Mouse (Mus musculus) retina, adult 2 months (tissue): ENCODE data around the gene Diras1.
A peak's percentile ranks its signal among the peaks of the same experiment; 100 is the strongest.
"Not testable (repeated sequence)": the region's sequence is repeated elsewhere in the genome, so short reads cannot be mapped to it uniquely, and the experiment has no call there.

ENCODE experiments used
- DNase-seq: peaks from one replicate; pipeline ENCODE4 v3.0.0-alpha.2; 2012; ENCODE audit warnings: low read depth, low spot score

Gene Diras1

GRCm38 (mm10) chr10:80998021-80998420 lies 27.4 kb downstream of the Diras1 start:
- no peak for DNase-seq

- DNase-seq, result no peak
Measured at GRCm38 (mm10) chr10:80997332-80997731, 28.1 kb downstream of the Diras1 start.

- no peak for DNase-seq
Measured at GRCm38 (mm10) chr10:80996501-80996900, 29.0 kb downstream of the Diras1 start.

GRCm38 (mm10) chr10:80995091-80995632 lies 30.3 kb downstream of the Diras1 start:
- DNase-seq, result peak; percentile 51

GRCm38 (mm10) chr10:80994621-80995020 lies 30.8 kb downstream of the Diras1 start:
- DNase-seq, result no peak

- DNase-seq, result no peak
Measured at GRCm38 (mm10) chr10:80993276-80993675, 32.2 kb downstream of the Diras1 start.

- DNase-seq, result no peak
Measured at GRCm38 (mm10) chr10:80991945-80992344, 33.5 kb downstream of the Diras1 start.

- DNase-seq, result no peak
Measured at GRCm38 (mm10) chr10:80991007-80991406, 34.5 kb downstream of the Diras1 start.

- DNase-seq, result no peak
Measured at GRCm38 (mm10) chr10:80990406-80990805, 35.1 kb downstream of the Diras1 start.

- not testable (repeated sequence) for DNase-seq
Measured at GRCm38 (mm10) chr10:80989854-80990253, 35.6 kb downstream of the Diras1 start.

- DNase-seq, result no peak
Measured at GRCm38 (mm10) chr10:80989446-80989845, 36.0 kb downstream of the Diras1 start.

- peak; percentile 61 for DNase-seq
Measured at GRCm38 (mm10) chr10:80987709-80988441, 37.6 kb downstream of the Diras1 start.

GRCm38 (mm10) chr10:80986754-80987153 lies 38.7 kb downstream of the Diras1 start:
- DNase-seq, result no peak

GRCm38 (mm10) chr10:80985970-80986701 lies 39.3 kb downstream of the Diras1 start:
- no peak for DNase-seq

- DNase-seq, result peak; percentile 44
Measured at GRCm38 (mm10) chr10:80985241-80985969, 40.1 kb downstream of the Diras1 start.

GRCm38 (mm10) chr10:80984223-80984622 lies 41.2 kb downstream of the Diras1 start:
- DNase-seq, result no peak

GRCm38 (mm10) chr10:80982381-80982780 lies 43.1 kb downstream of the Diras1 start:
- no peak for DNase-seq

- no peak for DNase-seq
Measured at GRCm38 (mm10) chr10:80981564-80982112, 43.8 kb downstream of the Diras1 start.

- DNase-seq, result no peak
Measured at GRCm38 (mm10) chr10:80975478-80975877, 50.0 kb downstream of the Diras1 start.

GRCm38 (mm10) chr10:80973722-80974121 lies 51.7 kb downstream of the Diras1 start:
- no peak for DNase-seq

- no peak for DNase-seq
Measured at GRCm38 (mm10) chr10:80972071-80972987, 53.1 kb downstream of the Diras1 start.
